Mouse (Mus musculus): ENCODE measurements around the gene Mrtfa.

DNA sequence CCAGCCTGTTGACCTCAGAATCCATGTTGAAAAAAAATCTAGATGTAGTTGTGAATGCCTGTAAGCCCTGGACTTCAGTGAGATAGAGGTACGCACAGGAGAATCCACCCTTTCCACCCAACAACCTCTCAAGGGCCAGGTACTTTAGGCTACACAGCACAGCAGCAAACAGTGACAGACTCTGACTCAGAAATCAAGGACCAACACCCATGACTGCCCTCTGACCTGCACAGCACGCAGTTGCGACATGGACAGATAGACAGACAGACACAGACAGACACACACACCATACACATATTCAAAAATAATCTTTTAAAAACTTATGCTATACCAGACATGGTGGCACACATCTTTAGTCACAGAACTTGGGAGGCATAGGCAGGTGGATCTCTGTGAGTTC, 34.7 kb downstream of the Mrtfa start:
- no peak for TF ChIP-seq POLR2A (IDR thresholded peaks at IDR 0.05; ENCODE audit: low read depth, low read length)
- TF ChIP-seq CTCF (IDR thresholded peaks at IDR 0.05; ENCODE audit: borderline replicate concordance, insufficient read depth, low read length): no peak

Data from embryonic fibroblast, embryonic 13.5 days (primary cell).